Mouse (Mus musculus): ENCODE results near the gene Txndc16. TPM values are rescaled to one million over a fixed set of nuclear protein-coding genes. Genes with fewer than 3 reads are reported as not detected.

The Txndc16 gene
- polyA plus RNA-seq, 1 experiment from 2014 or later, result 2.3 TPM

DNA sequence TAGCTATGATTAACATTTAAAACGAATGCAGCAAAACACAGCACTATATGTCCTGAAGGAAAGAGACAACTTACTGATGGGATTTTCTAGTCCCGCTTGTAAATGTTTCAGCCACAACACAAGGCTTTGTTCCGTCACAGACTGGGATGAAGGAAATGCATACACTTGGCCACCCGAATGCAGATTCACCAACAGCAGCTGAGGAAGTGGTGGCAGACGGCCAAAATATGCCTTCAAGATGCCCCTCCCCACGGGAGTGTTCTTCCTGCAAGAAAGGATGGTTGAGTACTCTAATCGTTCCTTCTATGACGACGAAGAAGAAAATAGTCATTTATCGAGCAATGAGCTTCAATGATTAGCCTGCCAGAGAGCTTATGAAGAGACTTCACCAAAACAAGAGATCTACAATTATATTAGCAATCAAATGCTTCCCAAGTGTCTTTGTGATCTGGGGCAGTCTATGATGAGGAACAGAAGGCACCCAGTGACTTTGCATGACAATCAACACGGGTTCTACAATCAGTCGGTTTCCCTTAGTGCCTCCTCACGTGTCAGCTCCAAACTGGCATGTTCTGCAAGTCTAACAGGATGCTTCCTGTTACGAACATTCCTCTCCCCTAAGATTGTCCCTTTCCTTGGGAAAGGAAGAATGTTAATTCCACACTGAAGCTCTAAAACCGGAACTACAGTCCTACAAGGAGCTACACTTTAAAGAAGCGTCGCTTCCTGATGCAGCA lies 79.6 kb downstream of the Txndc16 start:
- no peak overlapping the region for H3K4me3 ChIP-seq
- no peaks in the 10 kb centered on the region for H3K27me3 ChIP-seq (replicated peaks)
- WGBS (ENCODE audit: insufficient replicate concordance), result 61% methylated on average over 17 of the region's 17 CpGs
- H3K36me3 ChIP-seq, result no peaks in the 10 kb centered on the region
- no peaks in the 10 kb centered on the region for H3K9me3 ChIP-seq (replicated peaks)
- H3K4me1 ChIP-seq, result no peaks in the 10 kb centered on the region
- no peak overlapping the region for H3K4me2 ChIP-seq
- H3K27ac ChIP-seq, result no peak overlapping the region
- no peak for ATAC-seq
- H3K9ac ChIP-seq, result no peak overlapping the region

DNA sequence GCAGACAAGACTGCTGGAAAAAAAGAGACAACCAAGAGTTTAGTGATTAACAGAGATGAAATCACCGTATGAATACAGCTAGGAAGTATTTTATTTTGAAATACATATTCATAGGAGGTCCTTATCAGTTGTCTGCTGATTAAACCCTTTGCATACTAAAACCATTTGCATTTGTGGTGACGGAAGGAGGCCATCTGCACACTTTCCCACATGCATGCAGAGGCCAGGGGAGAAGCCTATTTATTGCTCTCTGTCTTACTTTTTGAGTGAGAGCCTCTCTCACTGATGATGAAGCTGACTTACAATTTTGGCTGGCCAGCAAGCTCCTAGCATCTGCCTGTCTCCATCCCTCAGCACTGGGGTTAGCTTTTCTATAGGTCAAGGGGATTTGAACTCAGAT lies 84.2 kb downstream of the Txndc16 start:
- no peak for ATAC-seq
- no peaks in the 10 kb centered on the region for H3K9me3 ChIP-seq (replicated peaks)
- 60% methylated on average over 2 of the region's 2 CpGs for WGBS (ENCODE audit: insufficient replicate concordance)
- no peaks in the 10 kb centered on the region for H3K36me3 ChIP-seq
- no peak overlapping the region for H3K27ac ChIP-seq
- H3K9ac ChIP-seq, result no peak overlapping the region
- H3K27me3 ChIP-seq (replicated peaks), result no peaks in the 10 kb centered on the region
- no peak overlapping the region for H3K4me3 ChIP-seq
- no peak overlapping the region for H3K4me2 ChIP-seq
- H3K4me1 ChIP-seq, result no peaks in the 10 kb centered on the region

DNA sequence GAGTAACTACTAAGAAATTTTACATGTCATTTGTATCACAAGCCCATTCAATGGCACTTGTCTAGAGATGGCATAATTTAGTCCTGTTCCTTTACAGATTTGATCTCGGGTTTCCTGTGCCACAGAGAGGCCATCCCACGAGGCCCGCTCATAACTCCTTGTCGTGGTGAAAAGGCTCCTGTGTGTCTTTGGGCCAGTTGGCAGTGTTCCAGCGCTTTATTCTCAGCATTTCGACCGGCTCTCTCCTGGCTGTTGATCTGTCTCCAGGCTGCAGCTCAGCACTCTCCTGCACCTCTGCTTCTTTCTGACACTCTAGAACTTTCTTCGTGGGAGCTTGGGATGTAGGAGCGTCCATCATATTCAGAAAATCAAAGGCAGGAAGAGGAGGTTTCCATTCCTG lies 84.6 kb downstream of the Txndc16 start:
- ATAC-seq, result no peak
- Histone ChIP-seq H3K9me3 (replicated peaks) (no peaks in the 10 kb centered on the region), H3K27ac (no peak overlapping the region), H3K27me3 (replicated peaks) (no peaks in the 10 kb centered on the region), H3K4me2 (no peak overlapping the region), H3K4me3 (no peak overlapping the region), H3K4me1 (no peaks in the 10 kb centered on the region), H3K9ac (no peak overlapping the region), H3K36me3 (no peaks in the 10 kb centered on the region)
- 57% methylated on average over 9 of the region's 9 CpGs for WGBS (ENCODE audit: insufficient replicate concordance)

DNA sequence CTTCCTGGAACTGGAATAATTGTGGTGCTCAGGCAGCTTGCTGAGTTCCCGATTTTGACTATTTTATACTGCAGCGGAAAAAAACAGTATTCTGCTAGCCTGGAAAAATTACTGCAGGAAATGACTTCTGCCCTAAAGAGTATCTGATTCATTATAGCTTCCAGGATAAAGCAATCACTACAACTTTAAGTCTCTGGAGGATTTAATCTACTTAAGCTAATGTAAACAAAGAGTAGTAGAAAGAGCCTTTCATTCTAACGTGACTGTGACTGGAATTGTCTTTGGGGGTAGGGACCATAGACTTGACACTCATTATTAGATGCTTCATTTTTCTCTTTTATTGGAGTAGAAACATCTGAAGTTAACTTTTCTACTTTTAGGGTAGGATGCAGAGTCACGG lies 101.8 kb downstream of the Txndc16 start:
- Histone ChIP-seq H3K36me3 (no peaks in the 10 kb centered on the region), H3K4me3 (no peak overlapping the region), H3K27me3 (replicated peaks) (no peaks in the 10 kb centered on the region), H3K9ac (no peak overlapping the region), H3K4me2 (no peak overlapping the region), H3K27ac (no peak overlapping the region), H3K4me1 (no peaks in the 10 kb centered on the region), H3K9me3 (replicated peaks) (no peaks in the 10 kb centered on the region)
- WGBS (ENCODE audit: insufficient replicate concordance), result 68% methylated on average over 4 of the region's 4 CpGs
- ATAC-seq, result no peak

DNA sequence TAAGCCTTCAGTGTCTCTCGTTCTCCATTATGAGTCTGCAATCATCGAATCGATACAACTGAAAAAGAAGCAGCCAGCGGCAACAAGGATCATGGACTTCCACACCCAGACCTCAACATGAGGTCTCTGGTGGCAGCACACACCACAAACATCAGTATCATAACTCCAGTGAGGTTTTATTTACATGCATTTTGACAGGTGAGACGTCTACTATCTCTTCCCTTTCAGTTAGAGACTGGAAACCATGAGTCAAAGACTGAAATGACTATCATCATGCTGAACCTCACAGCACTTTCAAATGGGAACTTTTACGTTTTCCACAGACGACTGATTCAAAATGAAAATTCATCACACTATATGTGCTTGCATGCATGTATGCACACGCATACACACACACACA lies 117.9 kb downstream of the Txndc16 start:
- Histone ChIP-seq H3K27me3 (replicated peaks) (no peaks in the 10 kb centered on the region), H3K4me1 (no peaks in the 10 kb centered on the region), H3K27ac (no peak overlapping the region), H3K36me3 (no peaks in the 10 kb centered on the region), H3K4me3 (no peak overlapping the region), H3K9ac (no peak overlapping the region), H3K9me3 (replicated peaks) (no peaks in the 10 kb centered on the region), H3K4me2 (no peak overlapping the region)
- 68% methylated on average over 8 of the region's 8 CpGs for WGBS (ENCODE audit: insufficient replicate concordance)
- no peak for ATAC-seq

DNA sequence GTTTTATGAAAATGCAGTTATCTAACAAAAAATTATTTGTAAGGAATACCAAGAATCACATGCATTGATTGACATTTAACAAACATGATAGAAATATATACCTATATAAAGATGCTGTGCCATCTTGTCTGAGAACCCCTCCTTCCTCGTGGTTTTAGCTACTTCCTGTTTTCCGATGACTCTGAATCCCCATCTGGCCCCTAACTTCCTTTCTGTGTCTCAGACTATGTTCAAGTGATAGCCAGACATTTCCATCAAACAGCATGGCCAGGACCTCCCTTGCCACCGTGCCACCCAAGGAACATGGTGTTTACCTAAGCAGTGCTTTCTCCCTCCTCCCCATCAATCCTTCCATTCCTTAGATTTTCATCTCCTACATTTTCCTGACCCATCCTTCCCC lies 127.8 kb downstream of the Txndc16 start:
- no peaks in the 10 kb centered on the region for H3K36me3 ChIP-seq
- H3K27me3 ChIP-seq (replicated peaks), result no peaks in the 10 kb centered on the region
- WGBS (ENCODE audit: insufficient replicate concordance), result 22% methylated on average over 3 of the region's 3 CpGs
- H3K9me3 ChIP-seq (replicated peaks), result no peaks in the 10 kb centered on the region
- no peaks in the 10 kb centered on the region for H3K4me1 ChIP-seq
- H3K4me3 ChIP-seq, result no peak overlapping the region
- no peak overlapping the region for H3K4me2 ChIP-seq
- no peak overlapping the region for H3K27ac ChIP-seq
- ATAC-seq, result no peak
- H3K9ac ChIP-seq, result no peak overlapping the region

DNA sequence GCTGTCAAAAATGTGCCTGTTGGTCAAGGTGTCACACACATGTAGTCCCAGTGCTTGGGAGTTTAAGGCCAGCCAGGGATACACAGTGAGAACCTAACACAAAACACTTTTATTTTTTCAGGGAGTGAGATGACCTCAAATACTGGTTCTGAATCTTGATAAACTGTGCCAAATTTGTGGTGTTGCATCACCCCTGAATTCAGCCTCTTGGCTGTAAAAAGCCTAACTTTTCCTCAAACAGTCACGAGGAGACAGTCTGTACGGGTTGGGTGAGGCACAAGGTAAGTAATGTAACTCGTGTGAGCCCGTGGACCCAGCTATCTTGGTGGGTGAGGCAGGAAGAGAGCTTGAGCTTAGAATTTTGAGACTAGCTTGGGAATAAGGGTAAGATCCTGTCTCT lies 130.1 kb downstream of the Txndc16 start:
- 40% methylated on average over 4 of the region's 4 CpGs for WGBS (ENCODE audit: insufficient replicate concordance)
- Histone ChIP-seq H3K4me2 (no peak overlapping the region), H3K9me3 (replicated peaks) (no peaks in the 10 kb centered on the region), H3K36me3 (no peaks in the 10 kb centered on the region), H3K4me3 (no peak overlapping the region), H3K27ac (no peak overlapping the region), H3K27me3 (replicated peaks) (no peaks in the 10 kb centered on the region), H3K9ac (no peak overlapping the region), H3K4me1 (no peaks in the 10 kb centered on the region)
- no peak for ATAC-seq

DNA sequence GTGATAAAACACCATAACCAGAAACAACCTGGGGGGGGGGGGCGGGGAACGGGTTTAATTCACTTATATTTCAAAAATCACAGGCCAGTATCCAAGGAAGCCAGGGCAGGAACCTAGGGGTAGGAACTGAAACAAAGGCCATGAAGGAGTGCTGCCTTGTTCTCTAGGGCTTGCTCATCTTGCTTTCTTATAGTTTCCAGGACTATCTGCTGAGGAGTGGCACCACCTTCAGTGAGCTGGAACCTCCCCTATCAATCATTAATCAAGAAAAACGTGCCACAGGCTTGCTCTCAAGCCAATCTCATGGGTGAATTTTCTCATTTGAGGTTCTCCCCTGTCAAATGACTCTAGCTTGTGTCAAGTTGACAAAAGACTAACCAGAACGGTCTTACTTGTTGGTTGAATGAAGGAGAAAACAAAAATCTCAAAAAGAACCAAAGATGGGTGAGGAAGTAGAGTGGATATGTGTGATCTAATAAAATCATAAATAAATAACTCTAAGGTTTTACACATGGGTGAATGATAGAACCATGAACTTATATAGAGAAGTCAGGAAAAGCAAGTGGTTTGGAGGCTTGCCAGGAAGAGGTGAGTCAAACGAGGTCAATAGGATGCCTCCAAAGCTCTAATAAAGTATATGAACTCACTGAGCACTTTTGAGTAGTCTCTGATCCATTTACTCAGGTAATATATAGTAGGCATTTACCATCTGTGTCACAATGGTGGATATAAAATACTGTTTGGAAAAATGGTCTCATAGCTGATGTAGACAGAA lies 134.3 kb downstream of the Txndc16 start:
- Histone ChIP-seq H3K4me3 (no peak overlapping the region), H3K27ac (no peak overlapping the region), H3K4me2 (no peak overlapping the region), H3K27me3 (replicated peaks) (no peaks in the 10 kb centered on the region), H3K9ac (no peak overlapping the region), H3K4me1 (no peaks in the 10 kb centered on the region), H3K36me3 (no peaks in the 10 kb centered on the region), H3K9me3 (replicated peaks) (no peaks in the 10 kb centered on the region)
- 53% methylated on average over 5 of the region's 5 CpGs for WGBS (ENCODE audit: insufficient replicate concordance)
- ATAC-seq, result no peak

DNA sequence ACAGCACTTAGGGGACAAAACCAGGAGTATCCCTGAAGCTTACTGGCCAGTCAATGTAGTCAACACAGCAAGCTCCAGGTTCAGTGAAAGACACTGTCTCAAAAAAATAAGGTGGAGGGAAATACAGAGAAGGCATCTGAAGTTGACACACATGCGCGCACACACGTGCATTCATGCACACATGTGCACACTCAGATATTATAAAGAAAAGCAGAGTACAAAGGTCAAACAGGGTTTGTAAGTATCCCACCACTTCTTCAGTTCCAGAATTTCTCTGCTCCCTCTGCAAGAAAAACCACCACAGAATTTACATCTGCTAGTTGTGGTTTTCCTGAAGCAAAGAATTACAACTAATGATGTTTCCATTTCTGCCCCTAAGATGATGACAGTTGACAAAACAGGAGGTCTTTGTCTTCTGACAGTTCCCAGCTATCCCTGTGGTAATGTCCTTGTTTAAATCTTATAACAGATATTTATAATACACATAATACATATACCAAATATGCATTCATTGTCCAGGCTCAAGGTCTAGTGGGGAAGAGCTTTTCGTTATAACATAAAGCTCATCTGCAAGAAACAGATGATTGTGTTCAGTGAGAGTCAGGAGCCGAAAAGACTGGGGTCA lies 135.4 kb downstream of the Txndc16 start:
- no peak for ATAC-seq
- no peak overlapping the region for H3K9ac ChIP-seq
- no peaks in the 10 kb centered on the region for H3K4me1 ChIP-seq
- no peak overlapping the region for H3K4me3 ChIP-seq
- no peaks in the 10 kb centered on the region for H3K27me3 ChIP-seq (replicated peaks)
- H3K4me2 ChIP-seq, result no peak overlapping the region
- no peak overlapping the region for H3K27ac ChIP-seq
- WGBS (ENCODE audit: insufficient replicate concordance), result 76% methylated on average over 5 of the region's 5 CpGs
- H3K9me3 ChIP-seq (replicated peaks), result no peaks in the 10 kb centered on the region
- no peaks in the 10 kb centered on the region for H3K36me3 ChIP-seq

DNA sequence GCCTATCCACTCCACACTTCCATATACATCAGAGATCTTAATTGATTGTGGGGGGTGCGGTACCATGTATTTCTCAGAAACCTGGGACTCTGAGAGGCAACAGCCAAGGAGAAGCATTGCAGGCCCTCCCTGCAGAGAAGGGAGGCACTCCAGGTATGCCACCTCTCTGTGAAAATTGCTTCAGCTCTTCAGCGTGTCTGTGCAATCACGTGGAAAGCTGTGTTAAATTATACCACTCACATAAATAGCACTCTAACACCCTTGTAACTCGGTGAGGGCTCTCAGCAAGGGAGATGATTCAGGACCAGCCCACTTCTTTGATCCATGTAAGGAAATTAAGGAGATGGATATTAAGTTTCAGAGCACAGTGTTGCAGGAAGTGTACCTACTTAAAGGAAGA lies 136.6 kb downstream of the Txndc16 start:
- H3K9me3 ChIP-seq (replicated peaks), result no peaks in the 10 kb centered on the region

More for the DNA sequence above, 136.6 kb downstream of the Txndc16 start:
- no peak for ATAC-seq
- H3K9ac ChIP-seq, result no peak overlapping the region
- no peaks in the 10 kb centered on the region for H3K4me1 ChIP-seq
- H3K36me3 ChIP-seq, result no peaks in the 10 kb centered on the region
- H3K4me3 ChIP-seq, result no peak overlapping the region
- no peak overlapping the region for H3K27ac ChIP-seq
- WGBS (ENCODE audit: insufficient replicate concordance), result 60% methylated on average over 4 of the region's 4 CpGs
- no peak overlapping the region for H3K4me2 ChIP-seq
- H3K27me3 ChIP-seq (replicated peaks), result no peaks in the 10 kb centered on the region

Data from liver, embryonic 12.5 days (tissue).